Mouse (Mus musculus): ENCODE results near the gene Olfr891. TPM values are rescaled to one million over a fixed set of nuclear protein-coding genes. Genes with fewer than 3 reads are reported as not detected.
"Not testable (repeated sequence)": the region's sequence is repeated elsewhere in the genome, so short reads cannot be mapped to it uniquely, and the experiment has no call there.

Olfr891 gene
- total RNA-seq (2017), result not detected in 2 replicates

- ATAC-seq (replicated peaks; ENCODE audit: low read depth, poor library complexity, severe bottlenecking), result no peak
Measured at GRCm38 (mm10) chr9:38180721-38181120, at the start of gene Olfr891. Gene Olfr891, minus strand, starts transcription at chr9:38180821.

- no peak for ATAC-seq (replicated peaks; ENCODE audit: low read depth, poor library complexity, severe bottlenecking)
Measured at GRCm38 (mm10) chr9:38217755-38218154, 37.1 kb upstream of the Olfr891 start, which contains the start of gene Olfr894. Gene Olfr894, plus strand, starts transcription at chr9:38218055.

GRCm38 (mm10) chr9:38208065-38208464 is 27.4 kb upstream of the Olfr891 start, which contains the start of gene Olfr893:
Gene Olfr893, plus strand, starts transcription at chr9:38208365.
- no peak for ATAC-seq (replicated peaks; ENCODE audit: low read depth, poor library complexity, severe bottlenecking)

DNA sequence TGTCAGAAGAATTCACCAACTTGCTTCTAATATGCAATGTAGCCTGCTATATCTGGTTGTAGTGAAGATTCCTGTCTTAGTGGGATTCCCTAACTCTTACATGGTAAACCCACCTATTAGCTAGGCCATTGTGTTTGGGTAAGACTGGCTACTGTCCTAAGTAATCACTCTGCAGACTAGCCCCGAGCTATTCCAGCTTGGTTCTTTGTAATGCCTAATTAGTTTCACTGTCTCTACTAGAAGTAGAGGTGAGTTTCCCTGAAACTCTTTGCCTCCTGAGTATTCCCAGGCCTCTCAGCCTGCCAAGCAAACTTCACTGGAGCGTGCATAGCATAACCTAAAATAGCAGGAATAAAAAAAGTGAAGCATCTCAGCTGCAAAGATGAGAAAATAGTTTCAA is 12.3 kb downstream of the Olfr891 start:
- not testable (repeated sequence) for ATAC-seq (replicated peaks; ENCODE audit: low read depth, poor library complexity, severe bottlenecking)

GRCm38 (mm10) chr9:38142217-38142616 is 38.4 kb downstream of the Olfr891 start, which contains the start of gene Olfr890:
Gene Olfr890, plus strand, starts transcription at chr9:38142517.
- no peak for ATAC-seq (replicated peaks; ENCODE audit: low read depth, poor library complexity, severe bottlenecking)

Other genes with a start within 250 kb of the Olfr891 start
- not detected in 2 replicates for gene Olfr881, start 189.0 kb downstream of the Olfr891 start, total RNA-seq (2017)
- not detected in 2 replicates for gene Olfr883, start 155.0 kb downstream of the Olfr891 start, total RNA-seq (2017)
- gene Olfr884, start 134.3 kb downstream of the Olfr891 start, total RNA-seq (2017), result not detected in 2 replicates
- gene Olfr885, start 119.5 kb downstream of the Olfr891 start, total RNA-seq (2017), result not detected in 2 replicates
- not detected in 2 replicates for gene Olfr887, start 96.7 kb downstream of the Olfr891 start, total RNA-seq (2017)
- not detected in 2 replicates for gene Olfr888, start 72.7 kb downstream of the Olfr891 start, total RNA-seq (2017)
- gene Olfr889, start 65.6 kb downstream of the Olfr891 start, total RNA-seq (2017), result 0.05 TPM in 1 of 2 replicates, not detected in the other
- gene Olfr890, start 38.3 kb downstream of the Olfr891 start, total RNA-seq (2017), result not detected in 2 replicates
- gene Olfr893, start 27.5 kb upstream of the Olfr891 start, total RNA-seq (2017), result not detected in 2 replicates
- gene Olfr894, start 37.2 kb upstream of the Olfr891 start, total RNA-seq (2017), result not detected in 2 replicates
- gene Olfr143, start 72.0 kb upstream of the Olfr891 start, total RNA-seq (2017), result not detected in 2 replicates
- gene Olfr895, start 87.0 kb upstream of the Olfr891 start, total RNA-seq (2017), result not detected in 2 replicates
- not detected in 2 replicates for gene Olfr896-ps1, start 110.3 kb upstream of the Olfr891 start, total RNA-seq (2017)
- gene Olfr25, start 148.2 kb upstream of the Olfr891 start, total RNA-seq (2017), result not detected in 2 replicates
- gene Olfr898, start 167.6 kb upstream of the Olfr891 start, total RNA-seq (2017), result not detected in 2 replicates
- gene Olfr250, start 186.1 kb upstream of the Olfr891 start, total RNA-seq (2017), result not detected in 2 replicates
- not detected in 2 replicates for gene Olfr251, start 196.3 kb upstream of the Olfr891 start, total RNA-seq (2017)
- not detected in 2 replicates for gene Olfr147, start 220.9 kb upstream of the Olfr891 start, total RNA-seq (2017)
- not detected in 2 replicates for gene Olfr901, start 248.6 kb upstream of the Olfr891 start, total RNA-seq (2017)

All from common myeloid progenitor, adult 5-6 weeks (primary cell).